In genomic region chr10:86367346-86367745, GRCm38 (mm10) we compare ENCODE assay signal across 30 mouse cellular contexts.
DNase-seq lines count a peak whose midpoint lies in the region; ATAC-seq lines count a peak whose summit lies in the region.
"Had no signal": no experiment of that assay in that cellular context is flagged by ENCODE, and none has a peak within 500 bp of the region (broad histone marks: within the 10 kb centered on the region; RNA-seq: fewer than 3 reads in every experiment).

No protein-coding gene starts in this region.

- peak overlapping the region; percentile 76 for H3K27ac ChIP-seq in embryonic facial prominence, embryonic 10.5 days (replicated peaks)
- peak overlapping the region; percentile 48; the same call in 1 of the 2 replicates for H3K27ac ChIP-seq in embryonic facial prominence, embryonic 13.5 days
- H3K27ac ChIP-seq in limb, embryonic 10.5 days = peak overlapping the region; percentile 26; the same call in 1 of the 2 replicates
- H3K27ac ChIP-seq: forebrain, embryonic 12.5 days; forebrain, embryonic 15.5 days; heart, embryonic 15.5 days; hindbrain, embryonic 10.5 days; hindbrain, embryonic 13.5 days had no signal

- H3K4me2 ChIP-seq in embryonic facial prominence, embryonic 13.5 days = no peak overlapping the region
- H3K4me2 ChIP-seq: forebrain, embryonic 12.5 days; forebrain, embryonic 15.5 days; heart, embryonic 12.5 days; heart, embryonic 15.5 days; hindbrain, embryonic 13.5 days had no signal

- no peak overlapping the region for H3K4me3 ChIP-seq in embryonic facial prominence, embryonic 10.5 days
- no peak overlapping the region for H3K4me3 ChIP-seq in embryonic facial prominence, embryonic 13.5 days
- H3K4me3 ChIP-seq in limb, embryonic 10.5 days = no peak overlapping the region
- H3K4me3 ChIP-seq: erythroblast, embryonic 14.5 days; forebrain, embryonic 12.5 days; forebrain, embryonic 15.5 days; heart, embryonic 12.5 days; heart, embryonic 15.5 days; hindbrain, embryonic 10.5 days; hindbrain, embryonic 13.5 days had no signal

- 69% methylated on average over 4 of the region's 4 CpGs for WGBS in embryonic facial prominence, embryonic 10.5 days
- 47% methylated on average over 4 of the region's 4 CpGs for WGBS in embryonic facial prominence, embryonic 13.5 days
- 70% methylated on average over 4 of the region's 4 CpGs for WGBS in limb, embryonic 10.5 days

- DNase-seq in embryo, embryonic 11 days = peak; percentile 49
- no peak for DNase-seq in embryo, embryonic 9.5 days (ENCODE audit: extremely low spot score)
- peak; percentile 62 for DNase-seq in embryonic facial prominence, embryonic 10.5 days (ENCODE audit: low spot score)
- no peak for DNase-seq in limb, embryonic 10.5 days (ENCODE audit: low spot score)
- DNase-seq in cerebellum, adult 9-10 months = no peak
- DNase-seq in cerebellum, postnatal 4 days (ENCODE audit: low spot score in 2 of 2) = no peak
- DNase-seq in urinary bladder, adult 18-20 months (ENCODE audit: low spot score in 2 of 2) = no peak
- DNase-seq: adrenal gland, adult 2 months; adrenal gland, postnatal 14 days; B cell, adult 2 months; cerebellum, adult 11 months; cerebellum, adult 2 months; cerebellum, postnatal 14 days; gastrocnemius, postnatal 25 days; heart, adult 18-20 months; heart, postnatal 10 days; heart, postnatal 36 days; kidney, adult 18-20 months had no signal

- ATAC-seq in embryonic facial prominence, embryonic 13.5 days (ENCODE audit: insufficient number of reproducible peaks, insufficient read depth, low FRiP score, low TSS enrichment, low read depth) = no peak
- ATAC-seq: forebrain, embryonic 15.5 days; hindbrain, embryonic 16.5 days; intestine, embryonic 16.5 days had no signal

- H3K9ac ChIP-seq in embryonic facial prominence, embryonic 13.5 days = 0 out of 2 replicates have a peak overlapping the region, but pooled peaks have one; percentile 21
- H3K9ac ChIP-seq: forebrain, embryonic 12.5 days; forebrain, embryonic 15.5 days; heart, embryonic 12.5 days; heart, embryonic 15.5 days; hindbrain, embryonic 13.5 days had no signal

- no peaks in the 10 kb centered on the region for H3K36me3 ChIP-seq in embryonic facial prominence, embryonic 10.5 days (replicated peaks)
- H3K36me3 ChIP-seq in embryonic facial prominence, embryonic 13.5 days = no peaks in the 10 kb centered on the region
- no peaks in the 10 kb centered on the region for H3K36me3 ChIP-seq in limb, embryonic 10.5 days
- H3K36me3 ChIP-seq: forebrain, embryonic 12.5 days; forebrain, embryonic 15.5 days; G1E; heart, embryonic 12.5 days; heart, embryonic 15.5 days; hindbrain, embryonic 10.5 days; hindbrain, embryonic 13.5 days had no signal

- H3K4me1 ChIP-seq in embryonic facial prominence, embryonic 10.5 days = peaks cover 32% of the 10 kb centered on the region
- H3K4me1 ChIP-seq in embryonic facial prominence, embryonic 13.5 days = peaks cover 27% of the 10 kb centered on the region
- peaks cover 37% of the 10 kb centered on the region for H3K4me1 ChIP-seq in limb, embryonic 10.5 days
- H3K4me1 ChIP-seq: forebrain, embryonic 12.5 days had no signal

- H3K9me3 ChIP-seq in embryonic facial prominence, embryonic 10.5 days = no peaks in the 10 kb centered on the region
- no peaks in the 10 kb centered on the region for H3K9me3 ChIP-seq in embryonic facial prominence, embryonic 13.5 days
- H3K9me3 ChIP-seq in limb, embryonic 10.5 days (replicated peaks) = no peaks in the 10 kb centered on the region
- H3K9me3 ChIP-seq: forebrain, embryonic 12.5 days; forebrain, embryonic 15.5 days; heart, embryonic 12.5 days; heart, embryonic 15.5 days; hindbrain, embryonic 10.5 days; hindbrain, embryonic 13.5 days had no signal

- no peaks in the 10 kb centered on the region for H3K27me3 ChIP-seq in embryonic facial prominence, embryonic 10.5 days (replicated peaks; ENCODE audit: low read depth, poor library complexity, severe bottlenecking)
- H3K27me3 ChIP-seq in embryonic facial prominence, embryonic 13.5 days = no peaks in the 10 kb centered on the region
- H3K27me3 ChIP-seq in limb, embryonic 10.5 days (ENCODE audit: low read depth, poor library complexity, severe bottlenecking) = no peaks in the 10 kb centered on the region
- H3K27me3 ChIP-seq: CH12.LX; forebrain, embryonic 12.5 days; forebrain, embryonic 15.5 days; heart, embryonic 12.5 days; heart, embryonic 15.5 days; hindbrain, embryonic 13.5 days had no signal

Comparison
In these comparisons a context has a peak if more than half of its experiments do, and no peak if none do; other contexts are left out.
1. DNase-seq: peak in embryo, embryonic 11 days (single experiment) and embryonic facial prominence, embryonic 10.5 days (single experiment); none in embryo, embryonic 9.5 days (single experiment), limb, embryonic 10.5 days (single experiment), cerebellum, adult 9-10 months (single experiment), cerebellum, postnatal 4 days (0 of 2) and urinary bladder, adult 18-20 months (0 of 2).
2. H3K27ac ChIP-seq: peak in every context shown above with its lines; median percentile 76 in embryonic facial prominence, embryonic 10.5 days; 48 in embryonic facial prominence, embryonic 13.5 days; 26 in limb, embryonic 10.5 days.